Mouse (Mus musculus): Measurements from ENCODE around the gene Hpse2.

DNA sequence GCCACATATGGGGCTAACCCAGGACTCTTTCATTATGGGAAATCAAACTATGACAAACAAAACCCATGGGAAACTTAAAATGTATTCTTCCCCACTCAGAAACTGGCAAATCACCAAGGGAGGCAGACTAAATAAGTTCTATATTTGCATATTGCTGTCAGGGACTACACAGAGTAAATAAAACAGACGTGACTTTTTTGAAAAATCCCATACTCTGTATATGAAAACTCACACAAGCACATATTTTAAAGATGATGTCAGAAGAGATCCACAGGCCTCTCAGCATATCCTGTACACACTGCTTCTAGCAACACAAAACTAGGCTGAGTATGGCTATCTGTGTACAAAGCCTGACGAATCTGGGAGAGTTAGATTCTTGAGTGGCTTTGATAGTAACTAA, 27.4 kb upstream of the Hpse2 start:
- TF ChIP-seq CTCF (conservative IDR thresholded peaks at IDR 0.05; ENCODE audit: low read length) = no peak
- no peak for TF ChIP-seq POU5F1 (IDR thresholded peaks at IDR 0.05; ENCODE audit: borderline replicate concordance, low read length)

All from E14TG2a.4 (cell line).